Mouse (Mus musculus) CH12.LX (cell line): Measurements from ENCODE around the gene Sgsm1. TPM values are rescaled to one million over a fixed set of nuclear protein-coding genes. Genes with fewer than 3 reads are reported as not detected.

Experiments used
- DNase-seq: peaks from one replicate; pipeline ENCODE4 v3.0.0-alpha.2; 2013; ENCODE audit errors: extremely low read depth
- H3K27ac ChIP-seq: 2 replicates; pipeline ENCODE4 v1.5.1; 2012; ENCODE audit warnings: low read depth, mild to moderate bottlenecking, control low read depth, moderate library complexity; ENCODE audit not compliant: insufficient read depth
- H3K27me3 ChIP-seq: replicated peaks from 2 replicates; pipeline ENCODE3; 2012; ENCODE audit warnings: inconsistent platforms
- H3K36me3 ChIP-seq, 2 experiments: replicated peaks in 1 of 2; 2 replicates each; pipeline versions ENCODE3 to v1.6.1; 2012; ENCODE audit warnings: inconsistent platforms in 1 of 2, low read length in 1 of 2, mild to moderate bottlenecking in 1 of 2, mixed read lengths in 1 of 2, moderate library complexity in 1 of 2; ENCODE audit not compliant: control insufficient read depth in 1 of 2, insufficient read depth in 1 of 2
- H3K4me1 ChIP-seq, 2 experiments: 2 replicates each; pipeline ENCODE4 v1.6.1; 2012; ENCODE audit warnings: inconsistent platforms in 1 of 2, moderate library complexity in 1 of 2; ENCODE audit not compliant: insufficient read depth in 2 of 2, control insufficient read depth in 1 of 2
- H3K4me2 ChIP-seq: 2 replicates; pipeline ENCODE4 v1.6.1; 2012; ENCODE audit warnings: low read depth, mild to moderate bottlenecking, control low read depth; ENCODE audit not compliant: poor library complexity, insufficient read depth, severe bottlenecking
- H3K4me3 ChIP-seq, 3 experiments: fragments of 150-350 bp in 1 of 3; sonication (generic) in 1 of 3; replicated peaks in 1 of 3; 2 replicates each; pipeline versions ENCODE3 to v1.5.1; 2011 to 2012; ENCODE audit warnings: low read depth in 2 of 3, low read length in 2 of 3, mild to moderate bottlenecking in 2 of 3, moderate library complexity in 2 of 3, control low read depth in 1 of 3, improper control_type of control experiment in 1 of 3, inconsistent platforms in 1 of 3, mixed read lengths in 1 of 3; ENCODE audit not compliant: poor library complexity in 1 of 3
- H3K79me2 ChIP-seq: replicated peaks from 2 replicates; pipeline ENCODE4 v1.6.1; 2012; ENCODE audit warnings: mild to moderate bottlenecking, moderate library complexity; ENCODE audit not compliant: control insufficient read depth, poor library complexity, insufficient read depth, severe bottlenecking; ENCODE audit errors: extremely low read depth
- H3K9ac ChIP-seq: 2 replicates; pipeline ENCODE4 v1.6.1; 2012; ENCODE audit warnings: low read depth, mild to moderate bottlenecking, control low read depth, moderate library complexity; ENCODE audit not compliant: insufficient read depth
- H3K9me3 ChIP-seq: replicated peaks from 2 replicates; pipeline ENCODE3; 2012; ENCODE audit warnings: low read length, inconsistent platforms, mixed read lengths
- BHLHE40 ChIP-seq: IDR thresholded peaks from 2 replicates; pipeline ENCODE4 v1.6.1; 2011; ENCODE audit warnings: mild to moderate bottlenecking, low read depth, low read length, improper control_type of control experiment
- CHD1 ChIP-seq: IDR thresholded peaks from 2 replicates; pipeline ENCODE4 v1.6.1; 2012; ENCODE audit warnings: low read depth, low read length, improper control_type of control experiment, inconsistent platforms
- CHD2 ChIP-seq: IDR thresholded peaks from 2 replicates; pipeline ENCODE4 v1.6.1; 2011; ENCODE audit warnings: low read length, improper control_type of control experiment
- CTCF ChIP-seq, 2 experiments: IDR thresholded peaks in 1 of 2; conservative IDR thresholded peaks in 1 of 2; 2 replicates each; pipeline ENCODE4 v1.5.1; 2011 to 2012; ENCODE audit warnings: low read depth in 2 of 2, low read length in 2 of 2, improper control_type of control experiment in 1 of 2, inconsistent platforms in 1 of 2, mild to moderate bottlenecking in 1 of 2, moderate library complexity in 1 of 2
- GABPA ChIP-seq: IDR thresholded peaks from 2 replicates; pipeline ENCODE4 v1.6.1; 2012; ENCODE audit warnings: low read depth, low read length, improper control_type of control experiment, inconsistent platforms; ENCODE audit not compliant: insufficient replicate concordance
- HCFC1 ChIP-seq: IDR thresholded peaks from 2 replicates; pipeline ENCODE4 v1.6.1; 2012; ENCODE audit warnings: low read depth, mild to moderate bottlenecking, inconsistent platforms, low read length, improper control_type of control experiment
- IRF4 ChIP-seq: IDR thresholded peaks from 2 replicates; pipeline ENCODE4 v1.6.1; 2014; ENCODE audit warnings: low read depth, mild to moderate bottlenecking, inconsistent platforms, low read length, improper control_type of control experiment
- KAT2A ChIP-seq: IDR thresholded peaks from 2 replicates; pipeline ENCODE4 v1.6.1; 2012; ENCODE audit warnings: low read length, improper control_type of control experiment, inconsistent platforms; ENCODE audit not compliant: insufficient replicate concordance
- MAFK ChIP-seq: IDR thresholded peaks from 2 replicates; pipeline ENCODE4 v1.6.1; 2011; ENCODE audit warnings: low read length, improper control_type of control experiment; ENCODE audit not compliant: insufficient replicate concordance
- MAX ChIP-seq: IDR thresholded peaks from 2 replicates; pipeline ENCODE4 v1.6.1; 2011; ENCODE audit warnings: low read length, improper control_type of control experiment
- MEF2A ChIP-seq: IDR thresholded peaks from 2 replicates; pipeline ENCODE4 v1.6.1; 2014; ENCODE audit warnings: low read depth, mild to moderate bottlenecking, inconsistent platforms, low read length, improper control_type of control experiment, borderline replicate concordance
- MXI1 ChIP-seq: IDR thresholded peaks from 2 replicates; pipeline ENCODE4 v1.6.1; 2011; ENCODE audit warnings: mild to moderate bottlenecking, low read depth, low read length, improper control_type of control experiment
- NELFE ChIP-seq: IDR thresholded peaks from 2 replicates; pipeline ENCODE4 v1.6.1; 2011; ENCODE audit warnings: low read depth, low read length, improper control_type of control experiment
- PAX5 ChIP-seq: IDR thresholded peaks from 2 replicates; pipeline ENCODE4 v1.6.1; 2012; ENCODE audit warnings: low read length, inconsistent platforms, mixed read lengths
- POLR2A ChIP-seq: IDR thresholded peaks from 2 replicates; pipeline ENCODE4 v1.6.1; 2011; ENCODE audit warnings: low read depth, mild to moderate bottlenecking, improper control_type of control experiment, low read length
- SIN3A ChIP-seq: IDR thresholded peaks from 2 replicates; pipeline ENCODE4 v1.6.1; 2012; ENCODE audit warnings: low read length, improper control_type of control experiment, inconsistent platforms
- SMC3 ChIP-seq: IDR thresholded peaks from 2 replicates; pipeline ENCODE4 v1.6.1; 2011; ENCODE audit warnings: low read depth, low read length, improper control_type of control experiment
- USF1 ChIP-seq: IDR thresholded peaks from 2 replicates; pipeline ENCODE4 v1.6.1; 2014; ENCODE audit warnings: low read depth, mild to moderate bottlenecking, inconsistent platforms, low read length, improper control_type of control experiment
- ZNF384 ChIP-seq: IDR thresholded peaks from 2 replicates; pipeline ENCODE4 v1.6.1; 2012; ENCODE audit warnings: low read depth, low read length, improper control_type of control experiment, inconsistent platforms
- dilution Hi-C: fragments of 300-500 bp; cut with MboI; formaldehyde crosslinking; loops from 2 replicates; pipeline ENCODE4 v1.14.3; 2020; ENCODE audit warnings: low sequenced_read_pairs; ENCODE audit not compliant: extremely low pct_unique_long_range_greater_than_20kb, extremely low pct_ligation_motif_present
- in situ Hi-C: fragments of 300-500 bp; cut with MboI; formaldehyde crosslinking; loops from 3 replicates; pipeline ENCODE4 v1.14.3; 2019; ENCODE audit warnings: low sequenced_read_pairs, low pct_ligation_motif_present, low pct_unique_long_range_greater_than_20kb, mixed read lengths
- polyA plus RNA-seq: library from polyadenylated mRNA; unstranded; fragments of >175 nt; gene quantifications from 2 replicates; pipeline ENCODE4 v1.2.1, GENCODE M21; 2012; ENCODE audit warnings: low read depth; ENCODE audit not compliant: insufficient read length
- total RNA-seq, 2 experiments: library from RNA; depleted of rRNA; stranded (reverse); fragments of 300-350 nt in 1 of 2; fragments of >200 nt in 1 of 2; gene quantifications; 2 replicates each; pipeline ENCODE4 v1.2.3; 2012 to 2014

The Sgsm1 gene
- total and polyA plus RNA-seq, 3 experiments: 0.08 TPM; not detected in 2

DNA sequence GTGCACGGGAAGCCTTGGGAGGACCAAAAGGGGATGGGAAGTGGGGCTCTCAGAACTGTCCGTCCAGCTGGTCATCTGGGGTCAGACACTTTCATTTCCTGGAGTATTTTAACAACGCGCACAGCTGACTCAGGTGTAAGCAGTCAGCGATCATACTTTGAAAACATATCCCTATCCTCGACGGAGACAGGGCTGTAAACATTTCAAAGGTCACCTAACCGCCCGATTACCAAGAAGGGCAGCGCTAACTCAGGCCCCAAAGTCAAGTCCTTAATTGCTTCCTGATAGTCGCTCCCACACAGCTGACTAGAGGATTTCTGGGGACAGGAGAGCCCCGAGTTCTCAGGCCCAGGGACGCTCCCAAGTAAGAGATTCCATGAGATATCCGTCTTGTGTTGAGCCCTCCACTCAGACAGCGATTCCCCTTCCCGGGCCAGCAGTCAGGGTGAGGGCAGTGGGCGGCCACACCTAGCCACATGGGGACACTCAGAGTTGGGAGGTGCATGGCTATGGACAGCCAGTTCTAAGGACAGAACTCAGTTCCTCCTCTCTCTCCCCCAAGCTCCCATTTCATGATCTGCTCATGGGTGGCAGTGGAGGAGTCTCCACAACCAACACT is 91.9 kb downstream of the Sgsm1 start:
- Histone ChIP-seq H3K36me3 (no peaks in the 10 kb centered on the region), H3K27me3 (peaks cover 27% of the 10 kb centered on the region), H3K4me1 (no peaks in the 10 kb centered on the region), H3K9me3 (peaks cover 10% of the 10 kb centered on the region), H3K4me3 (no peak overlapping the region), H3K79me2 (no peaks in the 10 kb centered on the region), H3K9ac (no peak overlapping the region), H3K27ac (no peak overlapping the region), H3K4me2 (no peak overlapping the region)
- TF ChIP-seq GABPA: no peak
- TF ChIP-seq PAX5: no peak
- no peak for TF ChIP-seq MXI1
- TF ChIP-seq IRF4: no peak
- TF ChIP-seq KAT2A: no peak
- no peak for TF ChIP-seq MEF2A
- no peak for TF ChIP-seq NELFE
- TF ChIP-seq SIN3A: no peak
- no peak for TF ChIP-seq USF1
- TF ChIP-seq CHD1: no peak
- in situ Hi-C loops (no loop called here), dilution Hi-C loops (no loop called here)
- no peak for DNase-seq

DNA sequence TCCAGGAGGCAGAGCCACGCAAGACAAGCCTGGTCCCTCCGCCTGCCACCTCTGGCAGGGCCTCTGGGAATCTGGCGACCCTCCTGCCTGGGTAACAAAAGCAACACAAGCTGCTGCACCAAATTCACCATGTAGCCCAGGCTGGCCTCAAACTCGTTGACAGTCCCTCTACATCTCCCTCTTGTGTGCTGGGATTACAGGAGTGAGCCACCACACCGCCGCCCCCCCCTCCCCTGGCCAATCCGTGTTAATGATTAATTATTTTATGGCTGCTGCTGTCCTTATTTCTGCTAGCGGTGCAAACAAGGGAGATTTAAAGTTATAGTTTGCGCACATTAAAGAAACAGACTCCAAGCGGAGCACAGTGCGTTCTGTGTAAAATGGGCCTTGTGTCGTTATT is 93.5 kb downstream of the Sgsm1 start:
- H3K79me2 ChIP-seq: no peaks in the 10 kb centered on the region
- H3K4me2 ChIP-seq: no peak overlapping the region
- peaks cover 33% of the 10 kb centered on the region for H3K27me3 ChIP-seq
- H3K9ac ChIP-seq: no peak overlapping the region
- TF ChIP-seq NELFE: no peak
- in situ Hi-C loops: no loop called here
- no peaks in the 10 kb centered on the region for H3K36me3 ChIP-seq
- peaks cover 10% of the 10 kb centered on the region for H3K9me3 ChIP-seq
- no peak overlapping the region for H3K4me3 ChIP-seq
- dilution Hi-C loops: no loop called here
- H3K27ac ChIP-seq: no peak overlapping the region
- DNase-seq: no peak
- H3K4me1 ChIP-seq: no peaks in the 10 kb centered on the region

DNA sequence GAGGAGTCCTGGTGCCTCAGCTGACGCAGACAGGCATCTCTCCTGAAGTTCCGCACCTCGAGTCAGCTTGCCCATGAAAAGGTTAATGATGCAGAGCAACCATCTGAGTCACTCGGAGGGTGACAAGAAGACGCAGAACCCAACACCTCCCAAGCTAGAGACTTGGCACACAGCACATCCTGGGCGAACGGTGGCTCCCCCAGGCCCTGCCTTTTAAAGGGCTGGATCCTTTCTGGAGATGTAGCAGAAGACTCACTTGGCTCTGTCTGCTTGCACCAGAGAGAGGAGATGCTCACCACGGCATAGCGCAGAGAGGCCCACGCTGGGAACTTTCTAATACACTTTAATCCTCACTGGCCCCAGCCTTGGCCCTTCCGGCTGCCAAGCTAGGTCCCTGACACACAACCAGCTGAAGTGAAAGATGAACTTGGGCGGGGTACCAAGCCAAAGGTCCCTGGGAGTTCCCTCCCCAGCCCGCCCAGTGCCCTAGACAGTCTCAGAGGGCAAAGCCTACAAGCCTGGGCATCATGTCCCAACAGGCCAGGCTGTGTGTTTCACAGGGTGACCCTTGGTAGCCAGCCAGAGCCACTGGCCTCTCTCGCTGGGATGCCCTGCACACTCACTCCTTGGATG is 94.1 kb downstream of the Sgsm1 start:
- DNase-seq: no peak
- no peak for TF ChIP-seq IRF4
- no peak for TF ChIP-seq MEF2A
- TF ChIP-seq HCFC1: no peak
- no peak for TF ChIP-seq MXI1
- TF ChIP-seq MAFK: no peak
- no peak for TF ChIP-seq CTCF (conservative IDR thresholded peaks at IDR 0.05 in 1 of 2, IDR thresholded peaks at IDR 0.05 in 1 of 2; ENCODE audit: low read depth in 2 of 2, low read length in 2 of 2)
- no peak for TF ChIP-seq MAX
- no peak for TF ChIP-seq PAX5
- TF ChIP-seq CHD1: no peak
- no peak for TF ChIP-seq BHLHE40
- TF ChIP-seq POLR2A: no peak
- TF ChIP-seq CHD2: no peak
- no peak for TF ChIP-seq SMC3
- TF ChIP-seq ZNF384: no peak
- no peak for TF ChIP-seq SIN3A
- Histone ChIP-seq H3K79me2 (no peaks in the 10 kb centered on the region), H3K9me3 (peaks cover 10% of the 10 kb centered on the region), H3K36me3 (no peaks in the 10 kb centered on the region), H3K4me2 (no peak overlapping the region), H3K9ac (no peak overlapping the region), H3K27me3 (peaks cover 38% of the 10 kb centered on the region), H3K4me1 (no peaks in the 10 kb centered on the region), H3K27ac (no peak overlapping the region), H3K4me3 (no peak overlapping the region)
- in situ Hi-C loops (no loop called here), dilution Hi-C loops (no loop called here)
